Comparison of ENCODE assay signal across 35 mouse cellular contexts in the genomic region with DNA sequence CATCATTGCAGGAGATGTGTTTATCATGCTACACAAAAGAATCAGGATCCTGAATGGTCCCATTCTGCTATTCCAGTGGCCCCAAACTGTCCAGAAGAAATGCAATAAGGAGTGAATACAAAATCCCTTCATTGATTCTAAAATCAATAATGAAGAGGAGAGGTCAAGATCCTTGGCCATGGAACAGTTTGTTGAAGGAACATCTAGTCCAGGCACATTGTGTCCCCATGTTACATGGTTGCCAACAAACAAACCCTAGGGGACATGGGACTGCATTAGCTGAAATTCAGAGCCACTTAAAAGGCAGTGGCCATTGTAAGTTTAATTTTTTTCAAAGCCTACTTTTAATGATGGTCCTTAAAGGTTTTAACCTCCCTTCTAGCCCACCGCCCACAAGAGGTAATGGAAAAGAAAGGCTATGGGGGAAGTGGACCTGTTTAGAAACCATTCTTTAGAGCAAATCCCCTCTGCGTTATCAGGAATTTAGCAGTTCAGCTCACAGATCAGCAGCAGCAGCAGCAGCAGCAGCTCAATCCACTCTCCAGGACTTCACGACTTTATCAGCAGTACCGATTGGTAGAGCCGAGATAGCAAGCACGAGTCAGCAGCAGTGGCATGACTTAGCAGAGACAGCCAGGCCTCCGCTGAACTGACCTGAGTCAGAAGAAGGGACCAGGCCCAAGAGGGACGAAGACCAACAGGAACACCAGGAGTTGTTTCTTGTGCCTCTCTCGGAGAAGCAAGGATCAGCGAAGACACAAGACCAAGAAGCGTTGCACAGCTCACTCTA.
DNase-seq lines count a peak whose midpoint lies in the region; ATAC-seq and TF ChIP-seq lines count a peak whose summit lies in the region.
"Had no signal": no experiment of that assay in that cellular context is flagged by ENCODE, and none has a peak within 500 bp of the region (broad histone marks: within the 10 kb centered on the region; RNA-seq: fewer than 3 reads in every experiment).

No protein-coding gene starts in this region.

- no peak for DNase-seq in heart, postnatal 25 days (ENCODE audit: low spot score)
- DNase-seq in liver, result peak; percentile 77
- DNase-seq in liver, embryonic 14.5 days (ENCODE audit: low read depth in 3 of 3, low spot score in 3 of 3), result peak; percentile 22 to 28 (median 24)
- no peak for DNase-seq in cerebellum, adult 18-20 months
- no peak for DNase-seq in embryo, embryonic 10.5 days (ENCODE audit: low spot score)
- DNase-seq: adrenal gland, postnatal 36 days; cerebellum, adult 9-10 months; cerebellum, postnatal 36 days; embryo, embryonic 11 days; kidney, adult 11 months; kidney, postnatal 25 days; lung, adult 2 months; lung, postnatal 10 days; right cerebral cortex, postnatal 14 days; spleen, adult 18-20 months; thymus, adult 18-20 months; thymus, postnatal 25 days had no signal

- no peak overlapping the region for H3K9ac ChIP-seq in heart, embryonic 11.5 days (ENCODE audit: low read depth, low read length)
- no peak overlapping the region for H3K9ac ChIP-seq in liver, embryonic 14.5 days (replicated peaks)
- H3K9ac ChIP-seq in kidney, embryonic 14.5 days (ENCODE audit: low read depth, low read length), result no peak overlapping the region
- H3K9ac ChIP-seq: embryonic facial prominence, embryonic 12.5 days; hindbrain, embryonic 14.5 days; kidney, embryonic 15.5 days; limb, embryonic 12.5 days; neural tube, embryonic 13.5 days had no signal

- no peaks in the 10 kb centered on the region; the same call in 1 of the 2 replicates for H3K27me3 ChIP-seq in heart, embryonic 11.5 days (ENCODE audit: control insufficient read depth, insufficient read depth, low read length)
- H3K27me3 ChIP-seq in liver, embryonic 14.5 days (ENCODE audit: control insufficient read depth, insufficient read depth, low read length), result no peaks in the 10 kb centered on the region
- no peaks in the 10 kb centered on the region for H3K27me3 ChIP-seq in kidney, embryonic 14.5 days (ENCODE audit: control insufficient read depth, insufficient read depth, low read length)
- H3K27me3 ChIP-seq: embryonic facial prominence, embryonic 12.5 days; kidney, embryonic 15.5 days; Patski had no signal

- TF ChIP-seq CTCF in liver, embryonic 14.5 days (IDR thresholded peaks at IDR 0.05; ENCODE audit: low read depth), result no peak

- H3K36me3 ChIP-seq in heart, embryonic 11.5 days (ENCODE audit: control insufficient read depth, insufficient read depth, low read length), result no peaks in the 10 kb centered on the region
- H3K36me3 ChIP-seq in liver, embryonic 14.5 days (replicated peaks; ENCODE audit: control insufficient read depth, insufficient read depth, low read depth), result no peaks in the 10 kb centered on the region
- H3K36me3 ChIP-seq in kidney, embryonic 14.5 days (ENCODE audit: control insufficient read depth, insufficient read depth, low read length), result no peaks in the 10 kb centered on the region
- H3K36me3 ChIP-seq: embryonic facial prominence, embryonic 12.5 days; forebrain, embryonic 10.5 days; G1E; kidney, embryonic 15.5 days; limb, embryonic 12.5 days; neural tube, embryonic 13.5 days had no signal

- peak; percentile 51 for TF ChIP-seq EP300 in liver, embryonic 14.5 days (IDR thresholded peaks at IDR 0.05; ENCODE audit: low read depth)

- 38% methylated on average over 11 of the region's 11 CpGs for WGBS in heart, embryonic 11.5 days (ENCODE audit: insufficient replicate concordance)
- WGBS in liver, embryonic 14.5 days (ENCODE audit: insufficient replicate concordance), result 43% methylated on average over 11 of the region's 11 CpGs
- WGBS in kidney, embryonic 14.5 days, result 89% methylated on average over 11 of the region's 11 CpGs

- H3K9me3 ChIP-seq in heart, embryonic 11.5 days (replicated peaks; ENCODE audit: control insufficient read depth, low read length), result no peaks in the 10 kb centered on the region
- H3K9me3 ChIP-seq in liver, embryonic 14.5 days (ENCODE audit: control insufficient read depth, low read length), result no peaks in the 10 kb centered on the region
- H3K9me3 ChIP-seq in kidney, embryonic 14.5 days (ENCODE audit: control insufficient read depth, low read length), result no peaks in the 10 kb centered on the region
- H3K9me3 ChIP-seq: embryonic facial prominence, embryonic 12.5 days; forebrain, embryonic 10.5 days; G1E; kidney, embryonic 15.5 days; limb, embryonic 12.5 days; neural tube, embryonic 13.5 days had no signal

- H3K4me3 ChIP-seq in heart, embryonic 11.5 days (ENCODE audit: low read depth, low read length), result no peak overlapping the region
- no peak overlapping the region for H3K4me3 ChIP-seq in liver, embryonic 14.5 days (ENCODE audit: insufficient read depth in 1 of 2, low read depth in 2 of 2, low read length in 2 of 2)
- H3K4me3 ChIP-seq in kidney, embryonic 14.5 days (ENCODE audit: low read length), result no peak overlapping the region
- H3K4me3 ChIP-seq: embryonic facial prominence, embryonic 12.5 days; forebrain, embryonic 10.5 days; kidney, embryonic 15.5 days; left cerebral cortex, adult 2 months; limb, embryonic 12.5 days; myocyte; neural tube, embryonic 13.5 days had no signal

- intact Hi-C loops in heart, postnatal 25 days (cut with DNase I), result no loop called here

- no peak overlapping the region for H3K4me2 ChIP-seq in heart, embryonic 11.5 days
- no peak overlapping the region for H3K4me2 ChIP-seq in liver, embryonic 14.5 days (ENCODE audit: low read depth)
- H3K4me2 ChIP-seq in kidney, embryonic 14.5 days (replicated peaks; ENCODE audit: low read depth, low read length), result no peak overlapping the region
- H3K4me2 ChIP-seq: embryonic facial prominence, embryonic 12.5 days; hindbrain, embryonic 14.5 days; kidney, embryonic 15.5 days; limb, embryonic 12.5 days; midbrain, embryonic 11.5 days; neural tube, embryonic 13.5 days had no signal

- peaks cover 9% of the 10 kb centered on the region for H3K4me1 ChIP-seq in heart, embryonic 11.5 days (ENCODE audit: control insufficient read depth, insufficient read depth, low read length)
- H3K4me1 ChIP-seq in liver, embryonic 14.5 days (replicated peaks; ENCODE audit: control insufficient read depth in 2 of 2, insufficient read depth in 2 of 2, low read length in 1 of 2), result peaks cover 0 to 13% of the 10 kb centered on the region in 2 experiments; a peak in 3 of 4 replicates
- no peaks in the 10 kb centered on the region for H3K4me1 ChIP-seq in kidney, embryonic 14.5 days (ENCODE audit: control insufficient read depth, insufficient read depth, low read length)
- H3K4me1 ChIP-seq: kidney, embryonic 15.5 days; neural tube, embryonic 13.5 days had no signal

- ATAC-seq in heart, embryonic 11.5 days (replicated peaks; ENCODE audit: insufficient number of reproducible peaks, low FRiP score, low TSS enrichment), result peak; percentile 80
- peak; percentile 87 for ATAC-seq in liver, embryonic 14.5 days (ENCODE audit: insufficient read depth)
- 0 out of 2 replicates have a peak, but pooled peaks have one; percentile 33 for ATAC-seq in megakaryocyte-erythroid progenitor cell, adult 5-6 weeks (replicated peaks; ENCODE audit: low FRiP score, low TSS enrichment, poor library complexity, severe bottlenecking)
- no peak for ATAC-seq in kidney, embryonic 14.5 days (ENCODE audit: low FRiP score, low TSS enrichment)
- ATAC-seq: forebrain, embryonic 16.5 days; inflammation-experienced regulatory T-cells, adult 6 months; midbrain, embryonic 16.5 days; Patski had no signal

- no peak overlapping the region for H3K27ac ChIP-seq in heart, embryonic 11.5 days (ENCODE audit: low read depth, low read length)
- no peak overlapping the region for H3K27ac ChIP-seq in liver, embryonic 14.5 days
- H3K27ac ChIP-seq in kidney, embryonic 14.5 days (ENCODE audit: low read depth, low read length), result no peak overlapping the region
- H3K27ac ChIP-seq: embryonic facial prominence, embryonic 12.5 days; forebrain, embryonic 10.5 days; hindbrain, embryonic 14.5 days; kidney, embryonic 15.5 days; left cerebral cortex, adult 2 months; limb, embryonic 12.5 days; macrophage; neural tube, embryonic 13.5 days had no signal

Comparison
In these comparisons a context has a peak if more than half of its experiments do, and no peak if none do; other contexts are left out.
1. DNase-seq: peak in liver (single experiment) and liver, embryonic 14.5 days (3 of 3); none in heart, postnatal 25 days (single experiment), cerebellum, adult 18-20 months (0 of 2) and embryo, embryonic 10.5 days (single experiment).